Mouse (Mus musculus) adrenal gland, postnatal 10 days (tissue): ENCODE results near the gene Ms4a12. TPM values are rescaled to one million over a fixed set of nuclear protein-coding genes. Genes with fewer than 3 reads are reported as not detected.

Source experiments
- total RNA-seq, 2 experiments: library from RNA; stranded (reverse); gene quantifications; 2 replicates each; pipeline ENCODE4 v1.2.3; 2021

The Ms4a12 gene
- total RNA-seq, 2 experiments from 2014 or later = not detected

Other genes starting within 250 kb of the Ms4a12 start
- gene Ms4a15, start 239.2 kb downstream of the Ms4a12 start, total RNA-seq = not detected
- not detected for gene Ms4a18, start 214.4 kb downstream of the Ms4a12 start, total RNA-seq
- gene Ms4a8a, start 151.3 kb downstream of the Ms4a12 start, total RNA-seq = 1 to 10 TPM; 1.2 to 2.3 TPM
- not detected for gene 1700017D01Rik, start 101.6 kb downstream of the Ms4a12 start, total RNA-seq
- not detected for gene 1700025F22Rik, start 67.1 kb downstream of the Ms4a12 start, total RNA-seq
- not detected for gene Ms4a13, start 35.7 kb downstream of the Ms4a12 start, total RNA-seq
- gene Ms4a1, start 33.8 kb upstream of the Ms4a12 start, total RNA-seq = 1 to 10 TPM; 3.6 to 4.1 TPM
- gene Ms4a5, start 51.4 kb upstream of the Ms4a12 start, total RNA-seq = not detected
- gene Ms4a14, start 82.0 kb upstream of the Ms4a12 start, total RNA-seq = not detected
- 1 to 10 TPM in 1 of 2 experiments, under 1 TPM in 1; 0.96 to 1.8 TPM for gene Ms4a7, start 103.7 kb upstream of the Ms4a12 start, total RNA-seq
- 1 to 10 TPM; 2.6 to 6.4 TPM for gene Ms4a4a, start 143.1 kb upstream of the Ms4a12 start, total RNA-seq
- gene Ms4a4c, start 172.3 kb upstream of the Ms4a12 start, total RNA-seq = 1 to 10 TPM; 1.3 to 1.5 TPM
- gene Ms4a4b, start 211.1 kb upstream of the Ms4a12 start, total RNA-seq = 1 to 10 TPM; 8.4 to 9.8 TPM
- gene Ms4a6c, start 236.9 kb upstream of the Ms4a12 start, total RNA-seq = 1 to 10 TPM; 4.7 to 8.4 TPM